Mouse (Mus musculus) layer of hippocampus, postnatal 14 days (tissue): ENCODE measurements around the gene Cops8. TPM values are rescaled to one million over a fixed set of nuclear protein-coding genes. Genes with fewer than 3 reads are reported as not detected.

Source experiments
- DNase-seq, 2 experiments: peaks; one replicate each; pipeline ENCODE4 v3.0.0; 2021 to 2022; ENCODE audit warnings: low spot score in 2 of 2, mixed read lengths in 1 of 2
- total RNA-seq, 2 experiments: library from RNA; stranded (reverse); gene quantifications; 2 replicates each; pipeline ENCODE4 v1.2.3; 2021

Gene Cops8
- total RNA-seq, 2 experiments from 2014 or later, result 110 to 112 TPM

DNA sequence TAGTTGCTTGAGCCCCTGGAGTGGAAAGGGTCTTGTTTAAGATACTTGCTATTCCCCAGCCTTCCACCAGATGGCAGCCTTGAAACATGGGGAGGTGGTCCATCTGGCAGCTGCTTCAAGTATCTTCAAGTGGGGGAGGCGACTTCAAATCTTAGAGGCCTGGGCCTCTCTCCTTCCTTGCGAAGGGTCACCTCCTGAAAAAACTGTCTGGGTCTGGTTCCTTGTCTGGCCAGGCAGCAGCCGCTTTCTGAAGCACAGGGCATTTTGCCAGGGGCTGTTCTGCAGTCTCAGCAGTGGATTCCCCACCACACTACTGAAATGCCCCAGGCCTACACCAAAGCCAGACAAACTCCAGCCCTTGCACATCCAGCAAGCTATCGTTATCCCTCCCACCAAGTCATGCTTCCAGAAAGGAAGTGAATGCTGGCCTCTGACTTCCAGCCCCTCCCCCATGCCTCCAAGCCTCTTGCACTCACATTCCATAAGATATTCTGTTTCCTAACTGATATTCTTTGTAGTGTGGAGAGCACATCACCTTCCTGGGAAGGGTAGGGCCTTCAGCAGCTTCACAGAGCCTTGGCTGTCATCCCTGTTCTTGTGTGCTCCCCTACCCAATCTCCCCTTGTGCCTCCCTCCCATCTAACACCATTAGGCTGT lies 48.1 kb downstream of the Cops8 start:
- peak; percentile 78 to 80 for DNase-seq

GRCm38 (mm10) chr1:90651781-90652180 lies 49.0 kb downstream of the Cops8 start:
- no peak for DNase-seq

DNA sequence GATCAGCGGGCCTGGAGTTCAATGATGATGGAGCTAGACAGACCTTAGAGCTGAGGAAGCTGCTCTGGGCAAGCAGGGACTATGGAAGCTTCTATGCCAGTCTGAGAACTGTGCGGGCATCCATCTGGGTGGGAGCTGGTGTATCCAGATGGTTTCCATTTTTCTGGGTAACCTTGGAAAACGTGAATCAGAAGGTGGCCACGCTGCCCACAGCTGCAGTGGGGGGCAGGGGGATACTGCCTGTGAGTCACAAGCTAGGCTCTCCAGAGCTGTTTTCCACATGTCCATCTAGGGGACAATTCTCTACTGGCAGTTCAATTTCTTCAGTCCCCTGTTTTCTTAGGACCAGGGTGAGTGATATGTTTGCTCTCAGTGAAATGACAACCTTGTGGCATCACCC lies 49.8 kb downstream of the Cops8 start:
- DNase-seq, result no peak

- DNase-seq, result no peak
Observed at GRCm38 (mm10) chr1:90656492-90657245, 53.9 kb downstream of the Cops8 start.

GRCm38 (mm10) chr1:90657292-90658050 lies 54.7 kb downstream of the Cops8 start:
- DNase-seq, result peak in 1 of 2 experiments; percentile 66

GRCm38 (mm10) chr1:90658581-90658980 lies 55.8 kb downstream of the Cops8 start:
- no peak for DNase-seq

- no peak for DNase-seq
Observed at GRCm38 (mm10) chr1:90660150-90660549, 57.4 kb downstream of the Cops8 start.

DNA sequence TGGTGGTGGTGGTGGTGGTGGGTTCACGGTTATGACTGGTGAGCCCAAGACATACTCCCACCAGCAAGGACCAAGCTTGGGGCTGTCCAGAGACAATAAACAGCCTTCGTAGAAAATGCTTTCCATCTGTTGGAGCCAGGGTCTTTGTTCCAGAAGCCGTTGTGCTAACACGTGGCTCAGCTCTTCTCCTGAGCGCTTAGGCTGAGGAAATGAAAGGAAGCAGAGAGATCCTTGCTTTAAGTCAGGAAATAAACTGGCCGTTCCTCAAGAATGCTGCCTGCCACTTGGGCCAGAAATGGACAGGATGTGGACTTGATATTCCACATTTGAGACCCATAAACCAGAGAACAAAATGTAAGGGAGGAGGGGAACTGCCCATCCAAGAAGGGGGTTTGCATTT lies 59.7 kb downstream of the Cops8 start:
- no peak for DNase-seq

Other genes with a start within 250 kb of the Cops8 start
- gene Col6a3, start 241.0 kb downstream of the Cops8 start, total RNA-seq, result 1 to 10 TPM; 6.4 to 8.5 TPM